Mouse (Mus musculus) thymus, postnatal 36 days (tissue): ENCODE data around the gene Tmem231.

ENCODE experiments used
- DNase-seq, 2 experiments: peaks; one replicate each; pipeline ENCODE4 v3.0.0; 2022; ENCODE audit warnings: mixed read lengths in 2 of 2

Tmem231 gene

DNA sequence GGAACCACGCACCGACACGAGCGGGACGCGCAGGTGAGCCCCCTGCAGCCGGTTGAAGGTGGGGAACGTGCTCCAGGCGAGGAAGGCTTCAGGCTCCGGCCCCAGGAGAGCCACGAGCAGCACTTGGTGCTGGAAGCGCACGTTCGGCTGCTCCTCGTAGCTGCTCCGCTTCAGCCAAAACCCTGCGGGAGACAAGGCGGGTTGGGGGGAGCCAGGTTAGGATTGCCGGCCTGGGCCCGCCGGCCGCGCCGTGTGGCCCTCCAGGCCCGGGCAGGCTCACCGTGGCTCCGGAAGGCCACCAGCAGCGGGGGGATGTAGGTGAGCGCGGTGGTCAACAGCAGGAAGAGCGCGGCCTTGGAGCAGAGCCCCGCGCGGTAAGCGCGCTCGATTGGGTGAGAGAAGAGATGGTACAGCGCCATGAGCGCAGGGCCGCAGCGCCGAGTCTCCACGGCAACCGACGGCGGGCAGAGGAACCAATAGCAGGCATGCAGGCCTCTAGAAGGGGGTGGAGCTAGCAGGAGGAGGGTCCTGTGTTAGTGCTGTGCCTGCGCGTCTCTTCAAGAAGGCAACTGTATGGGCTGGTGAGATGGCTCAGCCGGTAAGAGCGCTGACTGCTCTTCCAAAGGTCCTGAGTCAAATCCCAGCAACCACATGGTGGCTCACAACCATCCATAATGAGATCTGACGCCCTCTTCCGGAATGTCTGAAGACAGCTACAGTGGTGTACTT is at the start of gene Tmem231:
Gene Tmem231, minus strand, starts transcription at position 534 of the 729 bp plus-strand sequence.
- DNase-seq = peak; percentile 82 to 89

DNA sequence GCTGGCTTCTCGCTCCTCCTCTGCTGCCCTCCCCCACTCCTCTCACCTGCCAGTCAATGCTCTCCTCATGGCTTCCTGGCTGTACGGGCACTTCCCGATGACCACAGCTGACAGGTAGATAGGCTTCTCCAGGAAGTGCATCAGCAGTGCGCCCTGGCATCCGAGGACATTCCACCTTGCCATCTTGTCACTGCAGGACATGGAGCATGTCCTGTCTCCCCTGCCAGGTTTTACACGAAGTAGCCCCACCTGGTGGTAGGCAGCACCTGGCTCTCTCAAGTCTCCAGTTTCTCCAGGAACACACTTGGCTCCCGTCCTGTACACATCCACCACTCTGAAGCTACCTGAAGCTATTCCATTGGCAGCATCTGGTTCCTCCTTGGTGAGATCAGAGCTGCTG is 48.4 kb upstream of the Tmem231 start:
- peak; percentile 36 to 38 for DNase-seq

DNA sequence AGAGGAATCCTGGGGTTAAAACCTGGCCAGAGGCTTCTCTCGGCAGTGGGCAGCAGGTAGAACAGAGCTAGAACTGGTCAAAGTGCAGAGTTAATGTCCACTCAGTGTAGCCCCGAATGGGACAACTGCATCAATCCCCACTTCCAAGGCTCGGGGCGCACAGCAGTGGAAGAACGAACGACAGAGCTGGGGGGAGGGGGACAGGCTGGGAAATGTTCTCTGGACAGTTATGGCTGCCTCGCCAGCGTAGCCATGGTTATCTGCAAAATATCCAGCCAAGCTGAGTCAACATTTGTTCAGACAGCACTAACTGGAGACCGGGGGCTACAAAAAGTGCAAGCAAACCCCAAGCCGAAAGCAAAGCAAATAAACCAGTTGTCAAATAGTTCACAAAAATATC is 44.5 kb upstream of the Tmem231 start:
- no peak for DNase-seq

DNA sequence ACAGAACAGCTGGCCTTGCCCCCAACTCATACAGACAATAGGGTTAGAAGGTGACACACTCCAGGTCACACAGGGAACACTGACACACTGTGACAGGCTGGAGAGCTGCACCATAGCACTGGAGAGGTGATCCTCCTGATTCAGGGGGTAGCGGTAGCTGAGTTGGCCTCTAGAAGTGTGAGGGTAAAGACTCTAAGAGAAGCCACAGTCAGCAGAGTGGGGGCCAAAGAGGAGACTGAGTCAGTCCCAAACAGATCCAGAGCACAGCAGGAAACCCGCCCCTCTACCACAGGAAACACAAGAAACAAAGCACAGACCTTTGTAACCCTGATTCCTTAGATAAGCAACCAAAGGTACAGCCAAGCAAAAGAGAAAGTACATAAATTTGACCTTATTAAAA is 42.6 kb upstream of the Tmem231 start:
- peak; percentile 52 to 62 for DNase-seq

DNA sequence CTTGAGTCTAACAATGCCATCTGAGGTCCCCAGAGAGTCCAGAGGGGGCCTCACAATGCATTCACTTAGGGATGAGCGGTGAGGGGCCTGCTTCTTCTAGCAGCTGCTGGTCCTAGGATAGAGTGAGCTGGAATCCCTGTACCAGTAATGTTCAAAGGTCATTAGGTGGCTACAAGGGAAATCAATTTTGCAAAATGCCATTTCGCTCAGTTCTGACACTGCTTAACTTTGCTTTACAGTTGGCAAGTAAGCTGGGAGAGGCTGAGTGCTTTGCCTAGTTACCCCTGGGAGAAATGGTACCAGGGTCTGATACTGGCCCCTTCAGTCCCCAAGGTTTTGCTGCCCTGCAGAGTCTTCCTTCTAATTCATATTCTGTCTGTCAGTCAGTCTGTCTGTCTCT is 42.0 kb upstream of the Tmem231 start:
- no peak for DNase-seq

- no peak for DNase-seq
Observed at GRCm38 (mm10) chr8:111974138-111974537, 40.5 kb upstream of the Tmem231 start.

- no peak for DNase-seq
Observed at GRCm38 (mm10) chr8:111968991-111969390, 35.3 kb upstream of the Tmem231 start.

GRCm38 (mm10) chr8:111968541-111968940 is 34.9 kb upstream of the Tmem231 start:
- no peak for DNase-seq

DNA sequence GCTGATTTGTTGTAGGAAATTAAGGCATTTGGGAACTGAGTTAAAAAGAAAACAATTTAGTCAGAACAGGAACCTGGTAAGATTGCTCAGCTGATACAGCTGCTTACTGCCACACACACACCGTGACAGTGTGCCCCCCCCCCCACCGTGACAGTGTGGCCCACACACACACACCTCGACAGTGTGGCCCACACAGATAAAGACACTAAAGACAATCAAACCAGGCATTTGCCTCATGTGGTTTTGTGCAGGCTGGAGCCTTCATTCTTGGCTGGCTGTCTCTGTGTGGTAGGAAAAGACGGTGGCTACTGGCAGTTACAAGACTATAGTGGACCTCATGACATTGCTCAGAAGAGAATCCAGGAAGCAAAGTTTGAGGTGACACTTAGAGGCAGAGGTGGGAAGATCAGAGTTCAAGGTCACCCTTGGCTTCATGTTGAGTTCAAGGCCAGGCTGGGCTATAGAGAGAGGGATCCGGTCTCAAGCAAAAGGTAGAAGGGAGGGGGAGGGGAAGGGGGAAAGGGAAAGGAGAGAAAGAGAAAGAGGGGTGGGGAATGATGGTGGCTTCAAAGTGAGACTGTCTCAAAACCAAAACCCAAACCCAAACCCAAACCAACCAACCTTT is 33.7 kb upstream of the Tmem231 start:
- DNase-seq = no peak

GRCm38 (mm10) chr8:111964849-111965561 is 31.3 kb upstream of the Tmem231 start:
- no peak for DNase-seq

GRCm38 (mm10) chr8:111964351-111964750 is 30.7 kb upstream of the Tmem231 start:
- DNase-seq = no peak

DNA sequence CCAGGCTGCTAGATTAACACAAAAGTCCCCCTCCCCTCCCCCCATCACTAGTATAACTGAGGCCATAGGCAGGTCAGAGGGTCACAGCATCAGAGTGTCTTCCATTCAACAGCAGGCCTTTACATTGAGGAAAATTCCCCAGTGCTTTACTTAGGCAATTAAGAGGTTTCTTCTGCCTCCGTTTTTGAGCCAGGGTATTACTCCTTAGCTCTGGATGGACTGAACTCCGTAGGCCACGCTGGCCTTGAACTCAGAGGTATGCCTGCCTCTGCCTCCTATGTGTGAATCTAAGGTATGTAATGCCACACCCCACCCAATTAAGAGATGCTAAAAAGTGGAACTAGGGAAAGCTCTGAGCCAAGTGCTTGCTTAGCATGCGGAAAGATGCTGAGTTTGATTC is 29.9 kb upstream of the Tmem231 start:
- DNase-seq = no peak

GRCm38 (mm10) chr8:111963091-111963490 is 29.4 kb upstream of the Tmem231 start:
- no peak for DNase-seq

- DNase-seq = no peak
Observed at GRCm38 (mm10) chr8:111962589-111962988, 28.9 kb upstream of the Tmem231 start.

- no peak for DNase-seq
Observed at GRCm38 (mm10) chr8:111961330-111961729, 27.6 kb upstream of the Tmem231 start.

DNA sequence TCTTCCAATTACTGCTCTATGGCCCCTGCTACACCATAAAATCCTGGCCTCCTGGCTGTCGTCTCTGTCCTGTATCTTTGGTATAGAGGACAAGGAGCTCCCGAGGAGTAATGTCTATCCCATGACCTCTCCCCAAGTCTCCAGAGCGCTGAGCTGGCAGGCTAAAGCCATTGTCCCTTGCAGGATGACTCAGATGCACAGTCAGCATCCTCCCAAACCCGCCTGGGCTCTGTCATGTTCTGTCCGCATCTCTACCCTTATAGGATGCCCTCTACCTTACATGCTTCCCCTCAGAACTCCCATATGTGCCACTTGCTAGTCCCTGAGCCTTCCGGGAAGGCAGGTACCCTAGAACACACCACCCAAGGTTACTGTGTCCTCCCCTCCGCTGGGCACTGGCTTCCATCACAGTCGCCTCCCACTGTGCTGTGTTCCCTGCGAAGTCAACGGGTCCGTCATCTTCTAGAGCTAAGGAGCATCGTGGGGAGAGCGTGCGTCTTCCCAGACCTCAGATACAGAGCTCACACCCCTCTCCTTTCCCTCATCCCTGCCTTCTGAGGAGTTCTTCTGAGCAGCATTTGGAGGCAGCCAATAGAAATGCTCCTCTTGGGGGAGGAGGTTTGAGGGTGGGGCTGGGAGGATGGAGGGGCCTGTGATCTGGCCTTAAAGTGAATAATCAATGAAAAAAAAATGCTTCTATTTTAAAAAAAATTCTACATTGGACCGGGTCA is 27.1 kb upstream of the Tmem231 start:
- no peak for DNase-seq

GRCm38 (mm10) chr8:111957231-111957630 is 23.6 kb upstream of the Tmem231 start:
- no peak for DNase-seq

DNA sequence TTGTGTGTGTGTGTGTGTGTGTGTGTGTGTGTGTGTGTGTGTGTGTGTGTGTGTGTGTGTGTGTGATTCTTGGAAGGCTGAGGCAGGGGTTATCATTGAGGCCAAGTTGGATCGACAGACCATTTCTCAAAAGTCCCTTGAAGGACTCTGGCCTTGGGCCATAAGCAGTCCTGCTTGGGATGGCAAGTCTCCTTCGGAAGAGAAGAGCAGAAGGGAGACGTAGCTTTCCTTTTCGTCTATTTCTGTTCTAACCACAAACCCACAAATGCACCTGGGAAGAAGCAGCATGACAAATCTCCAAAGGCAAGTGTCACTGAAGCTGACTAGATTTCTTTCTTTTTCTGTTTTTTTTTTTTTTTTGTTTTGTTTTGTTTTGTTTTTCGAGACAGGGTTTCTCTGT is 22.2 kb upstream of the Tmem231 start:
- no peak for DNase-seq

GRCm38 (mm10) chr8:111954844-111955594 is 21.3 kb upstream of the Tmem231 start:
- no peak for DNase-seq

GRCm38 (mm10) chr8:111951936-111952335 is 18.3 kb upstream of the Tmem231 start:
- no peak for DNase-seq

GRCm38 (mm10) chr8:111951317-111951716 is 17.6 kb upstream of the Tmem231 start:
- DNase-seq = no peak

DNA sequence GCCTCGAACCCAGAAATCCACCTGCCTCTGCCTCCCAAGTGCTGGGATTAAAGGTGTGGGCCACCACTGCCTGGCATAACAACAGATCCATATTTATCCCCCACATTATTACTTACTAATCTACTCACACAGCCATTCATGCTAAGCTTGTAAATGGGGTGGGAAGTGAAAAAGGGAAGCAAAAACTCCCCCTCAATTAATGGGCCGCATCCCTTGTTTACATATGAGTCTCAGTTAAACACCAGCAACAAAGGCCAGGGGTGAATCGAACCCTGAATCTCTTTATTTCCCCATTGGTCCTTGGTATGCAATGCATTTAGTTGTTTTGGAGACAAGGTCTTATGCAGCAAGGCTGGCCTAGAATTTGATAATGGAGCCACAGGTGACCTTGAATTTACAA is 17.2 kb upstream of the Tmem231 start:
- DNase-seq = no peak

DNA sequence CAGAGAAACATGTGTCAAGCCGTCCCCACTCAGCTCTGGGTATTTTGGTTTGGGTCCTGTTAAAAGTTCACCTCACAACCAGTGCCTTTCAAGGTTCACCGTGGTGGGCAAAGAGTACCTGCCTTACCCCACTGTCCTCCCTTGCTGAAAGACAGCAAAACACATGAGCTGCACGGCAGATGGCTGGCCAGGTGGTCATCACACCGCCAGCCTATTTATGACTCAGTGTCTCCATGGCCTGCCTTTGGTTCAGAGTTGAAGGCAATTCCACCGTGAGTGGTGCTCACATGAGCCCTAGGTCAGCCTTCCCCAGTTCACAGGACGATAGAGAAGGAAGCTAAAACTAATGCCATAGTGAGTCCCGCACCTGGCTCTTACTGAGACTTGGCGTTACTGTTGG is 14.3 kb upstream of the Tmem231 start:
- DNase-seq = no peak
